Mouse (Mus musculus) cerebellum, adult 2 months (tissue): Measurements from ENCODE around the gene Emc8. TPM values are rescaled to one million over a fixed set of nuclear protein-coding genes. Genes with fewer than 3 reads are reported as not detected.

Experiments
- DNase-seq, 2 experiments: peaks; one replicate each; pipeline ENCODE4 v3.0.0; 2021
- H3K27ac ChIP-seq: fragments of 200-500 bp; 2 replicates; pipeline ENCODE4 v1.5.1; 2012; ENCODE audit warnings: low read length, control low read depth, inconsistent platforms; ENCODE audit not compliant: insufficient read depth
- H3K27me3 ChIP-seq: fragments of 200-500 bp; 2 replicates; pipeline ENCODE4 v1.6.1; 2012; ENCODE audit warnings: inconsistent platforms, mild to moderate bottlenecking, low read length, moderate library complexity; ENCODE audit not compliant: control insufficient read depth, insufficient read depth
- H3K4me1 ChIP-seq: fragments of 200-500 bp; 2 replicates; pipeline ENCODE4 v1.6.1; 2011; ENCODE audit warnings: low read length; ENCODE audit not compliant: control insufficient read depth, insufficient read depth
- H3K4me3 ChIP-seq: fragments of 200-500 bp; replicated peaks from 2 replicates; pipeline ENCODE3; 2011; ENCODE audit warnings: mild to moderate bottlenecking, low read depth, low read length, control low read depth; ENCODE audit not compliant: insufficient read depth
- CTCF ChIP-seq: fragments of 200-500 bp; IDR thresholded peaks from 2 replicates; pipeline ENCODE4 v1.5.1; 2011; ENCODE audit warnings: low read depth, mild to moderate bottlenecking, control low read depth, low read length, moderate library complexity, borderline replicate concordance; ENCODE audit not compliant: insufficient read depth
- POLR2A ChIP-seq: fragments of 200-500 bp; IDR thresholded peaks from 2 replicates; pipeline ENCODE4 v1.6.1; 2011; ENCODE audit warnings: low read length, control low read depth, borderline replicate concordance; ENCODE audit not compliant: insufficient read depth
- WGBS: fragments of 180-500 bp; shearing (Covaris S2); methylation state at CpG from one replicate; pipeline ENCODE4 v1.1.7; 2018; 5-methylcytosine and 5-hydroxymethylcytosine counted together
- polyA plus RNA-seq: library from polyadenylated mRNA; depleted of rRNA; stranded (reverse); fragments of >200 nt; gene quantifications from 2 replicates; pipeline ENCODE4 v1.2.3, GENCODE M21; 2012; rRNA removed

The Emc8 gene
- 65.3 and 67.5 TPM in 2 replicates for polyA plus RNA-seq

GRCm38 (mm10) chr8:120668374-120668905 is at the start of gene Emc8:
Gene Emc8 (minus strand): TSS chr8:120668573.
- TF ChIP-seq POLR2A, result no peak
- no peak for TF ChIP-seq CTCF
- WGBS, result under 1% methylated on average over 49 of the region's 51 CpGs
- Histone ChIP-seq H3K27ac (peak within 1 kb of the TSS; percentile 83), H3K27me3 (no peaks in the 10 kb centered on the region), H3K4me1 (peaks cover 52% of the 10 kb centered on the region), H3K4me3 (peak within 1 kb of the TSS; percentile 91)
- DNase-seq, result no peak

GRCm38 (mm10) chr8:120715996-120716680 is 47.8 kb upstream of the Emc8 start:
- H3K27me3 ChIP-seq, result no peaks in the 10 kb centered on the region
- no peak overlapping the region for H3K27ac ChIP-seq
- 82% methylated on average over 15 of the region's 15 CpGs for whole genome bisulfite sequencing
- DNase-seq, result no peak
- no peak overlapping the region for H3K4me3 ChIP-seq
- TF ChIP-seq POLR2A (no peak), CTCF (no peak)
- no peaks in the 10 kb centered on the region for H3K4me1 ChIP-seq

GRCm38 (mm10) chr8:120715200-120715599 is 46.8 kb upstream of the Emc8 start:
- Histone ChIP-seq H3K27ac (no peak overlapping the region), H3K4me3 (no peak overlapping the region), H3K27me3 (no peaks in the 10 kb centered on the region), H3K4me1 (no peaks in the 10 kb centered on the region)
- TF ChIP-seq POLR2A, result no peak
- no peak for TF ChIP-seq CTCF
- 84% methylated on average over 6 of the region's 6 CpGs for WGBS
- DNase-seq, result no peak

- 88% methylated on average over 10 of the region's 10 CpGs for WGBS
- DNase-seq, result no peak
Observed at GRCm38 (mm10) chr8:120709176-120709575, 40.8 kb upstream of the Emc8 start.

GRCm38 (mm10) chr8:120706193-120706592 is 37.8 kb upstream of the Emc8 start:
- Histone ChIP-seq H3K4me1 (no peaks in the 10 kb centered on the region; the same call in 1 of the 2 replicates), H3K27me3 (no peaks in the 10 kb centered on the region), H3K4me3 (no peak overlapping the region), H3K27ac (no peak overlapping the region)
- TF ChIP-seq CTCF (no peak), POLR2A (no peak)
- WGBS, result 77% methylated on average over 3 of the region's 3 CpGs
- DNase-seq, result no peak

More at GRCm38 (mm10) chr8:120709176-120709575, 40.8 kb upstream of the Emc8 start:
- no peaks in the 10 kb centered on the region for H3K27me3 ChIP-seq
- no peak overlapping the region for H3K4me3 ChIP-seq
- no peak overlapping the region for H3K27ac ChIP-seq
- H3K4me1 ChIP-seq, result no peaks in the 10 kb centered on the region
- TF ChIP-seq POLR2A, result no peak
- no peak for TF ChIP-seq CTCF

- no peaks in the 10 kb centered on the region; the same call in 1 of the 2 replicates for H3K4me1 ChIP-seq
- TF ChIP-seq POLR2A, result no peak
- TF ChIP-seq CTCF, result no peak
- H3K27me3 ChIP-seq, result no peaks in the 10 kb centered on the region
- DNase-seq, result no peak
- 89% methylated on average over 15 of the region's 15 CpGs for WGBS
- H3K4me3 ChIP-seq, result no peak overlapping the region
- no peak overlapping the region for H3K27ac ChIP-seq
Observed at GRCm38 (mm10) chr8:120705163-120705562, 36.8 kb upstream of the Emc8 start.

- Histone ChIP-seq H3K27me3 (no peaks in the 10 kb centered on the region), H3K27ac (no peak overlapping the region), H3K4me3 (no peak overlapping the region), H3K4me1 (no peaks in the 10 kb centered on the region; the same call in 1 of the 2 replicates)
- TF ChIP-seq CTCF (no peak), POLR2A (no peak)
- no peak for DNase-seq
- 86% methylated on average over 9 of the region's 9 CpGs for WGBS
Observed at GRCm38 (mm10) chr8:120704203-120704602, 35.8 kb upstream of the Emc8 start.
